Mouse (Mus musculus): Measurements from ENCODE around the gene Nxpe4. TPM values are rescaled to one million over a fixed set of nuclear protein-coding genes. Genes with fewer than 3 reads are reported as not detected.

Nxpe4 gene
- polyA plus RNA-seq, 1 experiment from 2014 or later = 9.0 TPM

- Histone ChIP-seq H3K36me3 (ENCODE audit: control insufficient read depth, insufficient read depth, low read length) (no peaks in the 10 kb centered on the region), H3K9ac (ENCODE audit: low read depth, low read length) (no peak overlapping the region), H3K27me3 (ENCODE audit: control insufficient read depth, insufficient read depth, low read depth, low read length) (no peaks in the 10 kb centered on the region), H3K4me3 (ENCODE audit: low read depth, low read length) (no peak overlapping the region), H3K4me2 (ENCODE audit: low read length) (no peak overlapping the region), H3K9me3 (replicated peaks; ENCODE audit: control insufficient read depth, low read length, poor library complexity, severe bottlenecking) (no peaks in the 10 kb centered on the region), H3K4me1 (ENCODE audit: control insufficient read depth, insufficient read depth, low read length) (no peaks in the 10 kb centered on the region), H3K27ac (ENCODE audit: low read length) (no peak overlapping the region)
- 87% methylated on average over 3 of the region's 3 CpGs for WGBS
- no peak for ATAC-seq
Measured at GRCm38 (mm10) chr9:48230706-48231105, 68.9 kb downstream of the Nxpe4 start.

DNA sequence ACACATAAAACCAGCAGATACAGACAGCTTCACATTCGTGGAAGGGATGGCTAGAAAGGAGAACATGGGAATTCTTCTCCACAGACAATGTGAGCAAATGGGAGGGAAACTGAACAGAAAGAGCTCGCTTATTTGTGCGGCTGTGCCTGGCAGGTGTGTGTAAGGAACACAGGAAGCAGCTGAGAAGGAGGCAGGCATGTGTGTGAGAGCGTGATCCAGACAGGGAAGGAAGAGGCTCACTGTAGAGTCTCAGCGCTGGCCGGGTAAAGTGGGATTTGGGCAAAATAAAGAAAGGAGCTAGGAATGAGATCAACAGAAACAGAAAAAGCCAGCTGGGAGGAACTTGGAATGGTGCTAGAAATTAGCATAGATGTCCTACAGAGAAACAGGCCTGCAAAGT, 74.6 kb downstream of the Nxpe4 start:
- no peak overlapping the region for H3K4me2 ChIP-seq (ENCODE audit: low read length)
- H3K36me3 ChIP-seq (ENCODE audit: control insufficient read depth, insufficient read depth, low read length) = no peaks in the 10 kb centered on the region
- no peaks in the 10 kb centered on the region for H3K27me3 ChIP-seq (ENCODE audit: control insufficient read depth, insufficient read depth, low read depth, low read length)
- H3K9ac ChIP-seq (ENCODE audit: low read depth, low read length) = no peak overlapping the region
- ATAC-seq = no peak
- no peak overlapping the region for H3K27ac ChIP-seq (ENCODE audit: low read length)
- no peaks in the 10 kb centered on the region for H3K4me1 ChIP-seq (ENCODE audit: control insufficient read depth, insufficient read depth, low read length)
- no peaks in the 10 kb centered on the region for H3K9me3 ChIP-seq (replicated peaks; ENCODE audit: control insufficient read depth, low read length, poor library complexity, severe bottlenecking)
- WGBS = 71% methylated on average over 6 of the region's 6 CpGs
- H3K4me3 ChIP-seq (ENCODE audit: low read depth, low read length) = no peak overlapping the region

DNA sequence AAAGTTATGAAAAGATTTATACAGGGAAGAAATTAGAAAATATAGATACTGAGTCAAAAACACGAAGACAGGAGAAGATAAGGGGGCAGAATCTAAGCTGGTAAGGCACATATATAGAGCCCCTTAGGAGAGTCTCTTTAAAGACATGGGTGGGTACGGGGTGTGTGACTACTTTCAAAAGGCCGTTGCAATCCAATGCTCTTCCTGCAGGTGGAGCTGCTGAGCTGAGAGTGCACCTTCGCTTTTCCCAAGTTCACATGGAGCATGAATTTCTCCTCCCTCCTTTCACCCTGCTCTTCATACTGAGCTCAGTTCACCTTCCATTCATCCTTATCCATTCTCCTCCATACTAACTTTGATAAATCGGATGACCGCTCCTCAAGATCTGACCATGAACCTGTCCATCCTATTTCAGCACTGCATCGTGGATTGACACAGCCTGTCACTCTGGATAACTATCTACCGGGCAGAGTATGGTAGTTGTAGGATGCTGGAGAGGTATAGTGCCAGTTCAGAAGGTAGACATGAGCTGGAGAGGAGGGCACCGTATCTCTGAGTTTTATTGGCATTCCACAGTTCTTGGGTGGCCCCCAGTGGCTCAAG, 76.4 kb downstream of the Nxpe4 start:
- 86% methylated on average over 9 of the region's 9 CpGs for WGBS
- H3K4me1 ChIP-seq (ENCODE audit: control insufficient read depth, insufficient read depth, low read length) = no peaks in the 10 kb centered on the region; the same call in 1 of the 2 replicates
- ATAC-seq = no peak
- H3K36me3 ChIP-seq (ENCODE audit: control insufficient read depth, insufficient read depth, low read length) = no peaks in the 10 kb centered on the region
- H3K4me2 ChIP-seq (ENCODE audit: low read length) = no peak overlapping the region
- H3K27ac ChIP-seq (ENCODE audit: low read length) = no peak overlapping the region
- H3K9ac ChIP-seq (ENCODE audit: low read depth, low read length) = no peak overlapping the region
- no peaks in the 10 kb centered on the region for H3K27me3 ChIP-seq (ENCODE audit: control insufficient read depth, insufficient read depth, low read depth, low read length)
- no peaks in the 10 kb centered on the region for H3K9me3 ChIP-seq (replicated peaks; ENCODE audit: control insufficient read depth, low read length, poor library complexity, severe bottlenecking)
- H3K4me3 ChIP-seq (ENCODE audit: low read depth, low read length) = no peak overlapping the region

DNA sequence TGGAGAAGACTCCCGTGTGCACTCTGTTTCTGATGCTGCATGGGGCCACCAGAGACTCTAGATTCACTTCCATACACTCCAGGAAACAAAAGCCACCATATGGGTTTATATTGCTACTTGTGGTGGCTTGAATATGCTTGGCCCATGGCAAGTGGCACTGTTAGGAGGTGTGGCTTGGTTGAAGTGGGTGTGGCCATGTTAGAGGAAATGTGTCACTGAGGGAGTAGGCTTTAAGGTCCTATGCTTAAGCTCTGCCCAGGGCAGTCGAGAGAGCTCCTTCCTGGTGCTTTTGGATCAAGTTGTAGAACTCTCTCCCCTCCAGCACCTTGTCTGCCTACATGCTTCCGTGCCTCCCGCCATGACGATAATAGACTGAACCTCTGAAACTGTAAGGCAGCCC, 77.6 kb downstream of the Nxpe4 start:
- H3K4me2 ChIP-seq (ENCODE audit: low read length) = no peak overlapping the region
- H3K27me3 ChIP-seq (ENCODE audit: control insufficient read depth, insufficient read depth, low read depth, low read length) = no peaks in the 10 kb centered on the region
- no peak for ATAC-seq
- H3K4me1 ChIP-seq (ENCODE audit: control insufficient read depth, insufficient read depth, low read length) = peaks cover 4% of the 10 kb centered on the region
- H3K27ac ChIP-seq (ENCODE audit: low read length) = no peak overlapping the region
- H3K36me3 ChIP-seq (ENCODE audit: control insufficient read depth, insufficient read depth, low read length) = no peaks in the 10 kb centered on the region
- 89% methylated on average over 5 of the region's 5 CpGs for WGBS
- no peaks in the 10 kb centered on the region for H3K9me3 ChIP-seq (replicated peaks; ENCODE audit: control insufficient read depth, low read length, poor library complexity, severe bottlenecking)
- H3K9ac ChIP-seq (ENCODE audit: low read depth, low read length) = no peak overlapping the region
- no peak overlapping the region for H3K4me3 ChIP-seq (ENCODE audit: low read depth, low read length)

- WGBS = 56% methylated on average over 5 of the region's 5 CpGs
- H3K4me3 ChIP-seq (ENCODE audit: low read depth, low read length) = no peak overlapping the region
- H3K36me3 ChIP-seq (ENCODE audit: control insufficient read depth, insufficient read depth, low read length) = no peaks in the 10 kb centered on the region
- H3K27ac ChIP-seq (ENCODE audit: low read length) = no peak overlapping the region
- no peak for ATAC-seq
- no peaks in the 10 kb centered on the region for H3K27me3 ChIP-seq (ENCODE audit: control insufficient read depth, insufficient read depth, low read depth, low read length)
- no peak overlapping the region for H3K4me2 ChIP-seq (ENCODE audit: low read length)
- H3K9ac ChIP-seq (ENCODE audit: low read depth, low read length) = no peak overlapping the region
- H3K9me3 ChIP-seq (replicated peaks; ENCODE audit: control insufficient read depth, low read length, poor library complexity, severe bottlenecking) = no peaks in the 10 kb centered on the region
- H3K4me1 ChIP-seq (ENCODE audit: control insufficient read depth, insufficient read depth, low read length) = peaks cover 4% of the 10 kb centered on the region
Measured at GRCm38 (mm10) chr9:48240431-48240830, 78.6 kb downstream of the Nxpe4 start.

DNA sequence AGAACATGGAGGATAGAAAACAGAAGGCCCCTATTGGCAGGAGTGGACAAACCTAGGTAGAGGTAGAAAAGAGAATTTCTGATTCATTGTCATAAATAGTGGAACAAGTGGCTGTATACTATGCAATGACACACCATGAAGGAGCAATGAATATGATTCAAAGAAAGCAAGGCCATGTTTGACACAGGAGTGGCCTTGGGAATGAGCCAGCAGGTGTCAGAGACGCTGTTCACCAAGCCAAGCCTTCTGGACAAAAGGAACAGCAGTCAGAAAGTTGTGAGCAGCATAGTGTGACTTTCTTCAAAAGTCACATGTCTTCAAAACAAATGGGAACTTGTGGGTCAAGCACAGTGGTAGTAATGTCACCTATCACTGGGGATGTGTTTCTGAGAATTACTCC, 80.0 kb downstream of the Nxpe4 start:
- no peak for ATAC-seq
- Histone ChIP-seq H3K27me3 (ENCODE audit: control insufficient read depth, insufficient read depth, low read depth, low read length) (no peaks in the 10 kb centered on the region), H3K9ac (ENCODE audit: low read depth, low read length) (no peak overlapping the region), H3K9me3 (replicated peaks; ENCODE audit: control insufficient read depth, low read length, poor library complexity, severe bottlenecking) (no peaks in the 10 kb centered on the region), H3K27ac (ENCODE audit: low read length) (no peak overlapping the region), H3K4me2 (ENCODE audit: low read length) (no peak overlapping the region), H3K36me3 (ENCODE audit: control insufficient read depth, insufficient read depth, low read length) (no peaks in the 10 kb centered on the region), H3K4me1 (ENCODE audit: control insufficient read depth, insufficient read depth, low read length) (peaks cover 5% of the 10 kb centered on the region), H3K4me3 (ENCODE audit: low read depth, low read length) (no peak overlapping the region)
- 93% methylated on average over 1 of the region's 1 CpGs for WGBS

DNA sequence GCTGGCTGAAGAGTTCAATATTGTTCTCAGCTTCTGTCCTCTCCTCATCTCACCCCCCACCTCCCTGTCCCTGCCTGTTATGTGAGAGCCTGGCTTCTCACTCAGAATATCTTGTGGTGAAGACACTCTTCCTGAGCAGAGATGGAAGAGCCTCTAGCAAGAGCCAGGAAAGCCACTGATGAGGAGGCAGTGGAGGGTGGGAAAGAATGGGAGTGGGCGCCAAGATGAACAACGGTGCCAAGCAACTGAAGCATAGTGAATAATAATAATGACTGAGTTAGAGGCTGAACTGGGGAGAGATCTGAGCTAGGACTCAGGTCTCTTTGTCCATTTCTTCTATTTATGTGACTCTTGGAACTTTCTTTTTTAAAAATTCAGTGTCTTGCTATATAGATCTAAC, 80.9 kb downstream of the Nxpe4 start:
- WGBS = 85% methylated on average over 2 of the region's 2 CpGs
- H3K9me3 ChIP-seq (replicated peaks; ENCODE audit: control insufficient read depth, low read length, poor library complexity, severe bottlenecking) = no peaks in the 10 kb centered on the region
- H3K9ac ChIP-seq (ENCODE audit: low read depth, low read length) = no peak overlapping the region
- no peaks in the 10 kb centered on the region for H3K27me3 ChIP-seq (ENCODE audit: control insufficient read depth, insufficient read depth, low read depth, low read length)
- H3K4me3 ChIP-seq (ENCODE audit: low read depth, low read length) = no peak overlapping the region
- H3K36me3 ChIP-seq (ENCODE audit: control insufficient read depth, insufficient read depth, low read length) = no peaks in the 10 kb centered on the region
- no peak for ATAC-seq
- H3K4me1 ChIP-seq (ENCODE audit: control insufficient read depth, insufficient read depth, low read length) = peaks cover 6% of the 10 kb centered on the region
- H3K4me2 ChIP-seq (ENCODE audit: low read length) = no peak overlapping the region
- no peak overlapping the region for H3K27ac ChIP-seq (ENCODE audit: low read length)

- no peak overlapping the region for H3K4me2 ChIP-seq (ENCODE audit: low read length)
- WGBS = 66% methylated on average over 3 of the region's 3 CpGs
- no peak overlapping the region for H3K27ac ChIP-seq (ENCODE audit: low read length)
- no peaks in the 10 kb centered on the region for H3K36me3 ChIP-seq (ENCODE audit: control insufficient read depth, insufficient read depth, low read length)
- no peaks in the 10 kb centered on the region for H3K27me3 ChIP-seq (ENCODE audit: control insufficient read depth, insufficient read depth, low read depth, low read length)
- no peak overlapping the region for H3K4me3 ChIP-seq (ENCODE audit: low read depth, low read length)
- H3K9ac ChIP-seq (ENCODE audit: low read depth, low read length) = no peak overlapping the region
- no peaks in the 10 kb centered on the region for H3K9me3 ChIP-seq (replicated peaks; ENCODE audit: control insufficient read depth, low read length, poor library complexity, severe bottlenecking)
- ATAC-seq = no peak
- peaks cover 6% of the 10 kb centered on the region for H3K4me1 ChIP-seq (ENCODE audit: control insufficient read depth, insufficient read depth, low read length)
Measured at GRCm38 (mm10) chr9:48244175-48244574, 82.4 kb downstream of the Nxpe4 start.

- H3K27ac ChIP-seq (ENCODE audit: low read length) = no peak overlapping the region
- no peaks in the 10 kb centered on the region for H3K9me3 ChIP-seq (replicated peaks; ENCODE audit: control insufficient read depth, low read length, poor library complexity, severe bottlenecking)
- H3K4me1 ChIP-seq (ENCODE audit: control insufficient read depth, insufficient read depth, low read length) = peaks cover 6% of the 10 kb centered on the region
- no peak overlapping the region for H3K9ac ChIP-seq (ENCODE audit: low read depth, low read length)
- WGBS = 25% methylated on average over 1 of the region's 1 CpGs
- H3K27me3 ChIP-seq (ENCODE audit: control insufficient read depth, insufficient read depth, low read depth, low read length) = no peaks in the 10 kb centered on the region
- no peak for ATAC-seq
- H3K4me2 ChIP-seq (ENCODE audit: low read length) = no peak overlapping the region
- no peaks in the 10 kb centered on the region for H3K36me3 ChIP-seq (ENCODE audit: control insufficient read depth, insufficient read depth, low read length)
- H3K4me3 ChIP-seq (ENCODE audit: low read depth, low read length) = no peak overlapping the region
Measured at GRCm38 (mm10) chr9:48245525-48245924, 83.7 kb downstream of the Nxpe4 start.

Measured in midbrain, embryonic 16.5 days (tissue).